Mouse (Mus musculus) bone marrow macrophage, adult 2 months (primary cell): ENCODE data around the gene Htra2. TPM values are rescaled to one million over a fixed set of nuclear protein-coding genes. Genes with fewer than 3 reads are reported as not detected.

Source experiments
- H3K27ac ChIP-seq: 2 replicates; pipeline ENCODE4 v1.5.1; 2012; ENCODE audit warnings: low read depth, low read length; ENCODE audit not compliant: insufficient read depth
- H3K4me1 ChIP-seq: 2 replicates; pipeline ENCODE4 v1.6.1; 2012; ENCODE audit warnings: low read length; ENCODE audit not compliant: control insufficient read depth, insufficient read depth
- H3K4me3 ChIP-seq: 2 replicates; pipeline ENCODE4 v1.5.1; 2012; ENCODE audit warnings: mild to moderate bottlenecking, low read length, moderate library complexity; ENCODE audit not compliant: insufficient read depth
- CTCF ChIP-seq: IDR thresholded peaks from 2 replicates; pipeline ENCODE4 v1.5.1; 2012; ENCODE audit warnings: low read depth, mild to moderate bottlenecking, low read length, moderate library complexity
- POLR2A ChIP-seq: IDR thresholded peaks from 2 replicates; pipeline ENCODE4 v1.6.1; 2012; ENCODE audit warnings: mild to moderate bottlenecking, low read depth, low read length, borderline replicate concordance
- polyA plus RNA-seq: library from polyadenylated mRNA; stranded (reverse); fragments of >200 nt; gene quantifications from 2 replicates; pipeline ENCODE4 v1.2.4, GENCODE M21; 2012; ENCODE audit not compliant: missing spikeins, insufficient read depth, insufficient read length

The Htra2 gene
- polyA plus RNA-seq, 1 experiment = 90.8 TPM

DNA sequence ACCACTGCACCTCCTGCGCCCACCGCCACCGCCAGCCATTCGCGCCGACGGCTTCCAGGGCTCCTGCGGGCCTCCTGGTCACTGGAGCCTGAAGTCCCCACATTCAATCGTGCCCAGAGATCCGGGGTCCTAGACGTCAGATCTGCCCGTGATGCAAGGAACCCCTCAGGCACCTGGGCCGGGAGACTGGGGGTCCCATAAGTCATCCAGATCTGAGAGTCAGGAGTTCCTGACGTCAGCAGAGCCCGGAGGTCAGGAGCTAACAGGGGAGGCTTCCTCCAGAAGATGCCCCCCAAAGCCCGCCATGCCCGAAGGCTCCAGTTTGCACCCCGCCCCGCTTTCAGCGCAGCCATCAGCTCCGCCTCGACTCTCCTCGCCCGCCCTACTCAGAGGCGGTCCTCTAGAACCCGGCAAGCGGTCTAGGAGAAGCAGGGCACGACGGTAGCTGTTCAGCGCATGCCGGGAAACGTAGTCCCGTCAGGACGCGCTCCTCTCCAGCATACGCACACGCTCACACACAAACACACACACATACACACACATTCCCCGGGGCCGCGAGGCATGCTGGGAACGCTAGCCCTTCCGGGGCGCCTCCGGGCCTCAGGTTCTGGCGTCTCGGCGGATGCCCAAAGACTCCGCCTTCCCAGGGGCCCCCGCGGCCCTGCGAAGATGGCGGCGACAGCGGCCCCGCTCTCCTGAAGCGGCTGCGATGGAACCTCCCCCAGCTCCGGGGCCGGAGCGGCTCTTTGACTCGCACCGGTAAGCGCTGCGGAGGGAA is 810 bp downstream of the Htra2 start, which contains the start of gene Aup1:
Aup1 (plus strand) TSS at position 448 of the 778 bp plus-strand sequence.
- 0 out of 2 replicates have a peak, but pooled peaks cover 5% of the 10 kb centered on the region for H3K4me1 ChIP-seq
- TF ChIP-seq CTCF = no peak
- TF ChIP-seq POLR2A = no peak
- peak within 1 kb of the TSS; percentile 69 for H3K27ac ChIP-seq
- peak within 1 kb of the TSS; percentile 86 for H3K4me3 ChIP-seq

DNA sequence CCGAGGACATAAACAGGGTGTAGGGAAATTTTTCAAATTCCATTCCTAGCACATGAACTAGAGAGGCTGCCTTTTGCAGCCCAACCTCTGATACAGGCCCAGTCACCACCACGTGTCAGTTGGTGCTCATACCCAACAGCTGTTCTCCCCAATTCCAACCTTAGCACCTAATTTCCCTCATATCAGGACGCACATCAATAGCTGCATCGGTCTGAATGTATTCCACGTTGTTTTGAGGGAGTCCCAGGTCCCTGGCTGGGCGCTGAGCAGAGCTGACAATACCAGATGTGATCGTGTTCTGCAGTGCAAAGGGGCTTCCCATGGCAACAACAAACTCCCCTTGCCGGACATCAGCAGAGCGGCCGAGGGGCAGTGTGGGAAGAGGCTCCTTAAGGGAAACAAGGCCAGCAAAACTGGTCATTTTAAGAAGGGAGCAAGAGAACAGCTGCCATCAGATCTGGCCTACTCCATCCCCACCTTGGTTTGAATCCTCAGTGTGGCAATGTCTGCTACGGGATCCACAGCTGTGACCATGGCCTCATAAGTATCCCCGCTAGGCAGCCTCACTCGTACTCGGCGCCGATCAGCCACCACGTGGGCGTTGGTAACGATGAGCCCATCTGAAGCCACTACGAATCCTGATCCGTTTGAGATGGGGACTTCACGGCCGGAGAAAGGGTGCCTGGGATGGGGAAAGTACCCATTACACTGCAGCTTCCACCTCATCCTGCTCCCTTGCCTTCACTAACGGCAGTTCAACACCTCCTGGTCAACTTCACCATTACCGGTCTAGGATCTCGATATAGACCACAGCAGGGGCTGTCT is 1.7 kb downstream of the Htra2 start:
- H3K27ac ChIP-seq = peak overlapping the region; percentile 68
- peak overlapping the region; percentile 86 for H3K4me3 ChIP-seq
- 0 out of 2 replicates have a peak, but pooled peaks cover 5% of the 10 kb centered on the region for H3K4me1 ChIP-seq
- TF ChIP-seq CTCF = peak; percentile 4; the same call in 1 of the 2 replicates
- TF ChIP-seq POLR2A = no peak

GRCm38 (mm10) chr6:83049367-83049766 is 5.7 kb downstream of the Htra2 start:
- Histone ChIP-seq H3K4me3 (no peak overlapping the region), H3K27ac (no peak overlapping the region), H3K4me1 (peaks cover 24% of the 10 kb centered on the region)
- no peak for TF ChIP-seq CTCF

GRCm38 (mm10) chr6:83044742-83045141 is 10.3 kb downstream of the Htra2 start:
- peaks cover 60% of the 10 kb centered on the region for H3K4me1 ChIP-seq
- TF ChIP-seq CTCF = no peak
- TF ChIP-seq POLR2A = no peak
- H3K27ac ChIP-seq = peak overlapping the region; percentile 98
- H3K4me3 ChIP-seq = no peak overlapping the region

- Histone ChIP-seq H3K4me1 (peaks cover 62% of the 10 kb centered on the region), H3K4me3 (no peak overlapping the region), H3K27ac (peak overlapping the region; percentile 98)
- TF ChIP-seq CTCF (no peak), POLR2A (no peak)
Measured at GRCm38 (mm10) chr6:83043993-83044392, 11.1 kb downstream of the Htra2 start.

DNA sequence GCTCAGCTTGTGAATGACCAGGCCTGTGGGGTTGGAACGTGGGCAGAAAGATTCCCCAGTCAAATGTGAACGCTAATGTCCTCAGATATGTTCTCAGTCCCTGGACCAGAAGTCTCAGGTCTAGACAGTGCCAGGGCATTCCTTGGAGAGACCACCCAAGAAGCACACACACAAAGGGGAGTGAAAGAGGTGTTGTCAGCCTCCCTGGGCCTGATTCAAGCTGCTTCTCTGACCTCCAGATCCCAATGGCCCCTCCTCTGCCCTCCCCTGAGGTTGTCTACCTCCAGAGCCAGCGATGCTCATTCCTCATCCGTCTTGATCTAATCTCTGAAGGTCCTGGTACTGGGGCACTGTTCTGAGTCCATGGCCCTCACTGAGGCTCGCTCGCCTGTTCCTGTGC is 11.5 kb downstream of the Htra2 start:
- Histone ChIP-seq H3K27ac (peak overlapping the region; percentile 98), H3K4me3 (no peak overlapping the region), H3K4me1 (peaks cover 62% of the 10 kb centered on the region)
- TF ChIP-seq CTCF (no peak), POLR2A (0 out of 2 replicates have a peak, but pooled peaks have one; percentile 47)

DNA sequence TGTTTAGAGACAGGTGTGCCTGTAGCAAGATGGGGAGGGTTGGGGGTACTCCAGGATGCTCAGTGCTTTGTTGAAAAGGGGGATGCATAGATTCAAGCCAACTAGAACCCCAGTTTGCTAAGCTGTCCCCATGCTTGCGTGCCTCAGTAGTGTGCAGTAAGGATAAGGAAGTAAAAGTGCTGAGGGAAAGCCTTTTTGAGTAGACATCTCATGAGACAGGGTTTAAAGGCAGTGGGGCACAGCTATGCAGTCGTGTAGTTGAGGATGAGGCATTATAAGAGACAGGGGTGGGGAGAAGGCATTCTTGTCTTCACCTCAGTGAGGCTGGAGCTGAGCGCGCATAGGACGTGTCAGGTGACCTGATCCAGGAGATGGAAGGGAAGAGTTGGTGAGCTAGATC is 14.5 kb downstream of the Htra2 start:
- Histone ChIP-seq H3K4me1 (peaks cover 55% of the 10 kb centered on the region), H3K4me3 (no peak overlapping the region), H3K27ac (peak overlapping the region; percentile 76)
- no peak for TF ChIP-seq CTCF
- no peak for TF ChIP-seq POLR2A

DNA sequence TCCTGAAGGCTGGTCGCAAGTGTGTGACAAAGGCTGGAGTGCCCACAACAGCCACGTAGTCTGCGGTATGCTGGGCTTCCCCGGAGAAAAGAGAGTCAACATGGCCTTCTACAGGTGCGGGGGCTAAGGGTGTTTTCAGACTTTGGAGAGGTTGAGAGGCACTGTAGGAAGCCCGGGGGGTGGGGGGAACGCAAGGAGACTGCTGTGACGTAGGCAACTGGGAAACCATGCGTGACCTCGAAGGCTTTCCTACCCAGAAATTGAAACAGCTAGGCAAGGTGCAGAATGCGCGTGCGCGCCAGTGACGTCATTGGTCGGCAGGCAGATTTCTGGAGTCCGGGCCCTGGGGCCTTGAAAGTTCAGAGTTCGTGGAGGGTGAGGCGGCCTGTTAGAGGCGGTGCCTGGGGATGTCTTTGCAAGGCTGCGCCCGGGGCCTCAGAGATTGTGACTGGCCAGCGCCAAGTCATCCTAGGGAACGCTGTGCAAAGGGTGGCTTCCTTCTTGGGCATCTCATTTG is 16.5 kb downstream of the Htra2 start:
- no peak for TF ChIP-seq POLR2A
- TF ChIP-seq CTCF = no peak
- H3K4me3 ChIP-seq = no peak overlapping the region
- H3K4me1 ChIP-seq = peaks cover 41% of the 10 kb centered on the region
- H3K27ac ChIP-seq = peak overlapping the region; percentile 29

GRCm38 (mm10) chr6:83037188-83037587 is 17.9 kb downstream of the Htra2 start:
- Histone ChIP-seq H3K4me3 (no peak overlapping the region), H3K27ac (no peak overlapping the region), H3K4me1 (peaks cover 31% of the 10 kb centered on the region)
- no peak for TF ChIP-seq POLR2A
- no peak for TF ChIP-seq CTCF

GRCm38 (mm10) chr6:83034463-83035055 is 20.5 kb downstream of the Htra2 start:
- Histone ChIP-seq H3K4me3 (no peak overlapping the region), H3K4me1 (peaks cover 16% of the 10 kb centered on the region), H3K27ac (no peak overlapping the region)
- TF ChIP-seq CTCF (no peak), POLR2A (no peak)
